Mouse (Mus musculus): ENCODE measurements at regions not wholly inside any gene's neighbourhood (a gene's known extent, or its start where the extent isn't known, plus 50 kb on each side); places are given as distances from the start of the nearest gene placed in this dataset.
A peak's percentile ranks its signal among the peaks of the same experiment; 100 is the strongest.

GRCm38 (mm10) chr12:58901931-58902330 lies 109.9 kb downstream of the Sec23a start:
- TF ChIP-seq CTCF (IDR thresholded peaks at IDR 0.05; ENCODE audit: borderline replicate concordance, insufficient read depth, low read depth, low read length) = no peak
- no peak for TF ChIP-seq POLR2A (IDR thresholded peaks at IDR 0.05; ENCODE audit: borderline replicate concordance, insufficient read depth, low read length)
- Histone ChIP-seq H3K27ac (ENCODE audit: insufficient read depth, low read length) (no peak overlapping the region), H3K27me3 (ENCODE audit: control insufficient read depth, insufficient read depth, low read length) (no peaks in the 10 kb centered on the region), H3K4me3 (replicated peaks; ENCODE audit: insufficient read depth, low read depth, low read length) (no peak overlapping the region), H3K4me1 (ENCODE audit: control insufficient read depth, insufficient read depth, low read length) (no peaks in the 10 kb centered on the region)
- no peak for DNase-seq
- 41% methylated on average over 3 of the region's 3 CpGs for WGBS

- DNase-seq = no peak
- 68% methylated on average over 2 of the region's 2 CpGs for WGBS
- no peak for TF ChIP-seq POLR2A (IDR thresholded peaks at IDR 0.05; ENCODE audit: borderline replicate concordance, insufficient read depth, low read length)
- TF ChIP-seq CTCF (IDR thresholded peaks at IDR 0.05; ENCODE audit: borderline replicate concordance, insufficient read depth, low read depth, low read length) = no peak
- no peak overlapping the region for H3K4me3 ChIP-seq (replicated peaks; ENCODE audit: insufficient read depth, low read depth, low read length)
- no peaks in the 10 kb centered on the region for H3K4me1 ChIP-seq (ENCODE audit: control insufficient read depth, insufficient read depth, low read length)
- H3K27me3 ChIP-seq (ENCODE audit: control insufficient read depth, insufficient read depth, low read length) = no peaks in the 10 kb centered on the region
- no peak overlapping the region for H3K27ac ChIP-seq (ENCODE audit: insufficient read depth, low read length)
These were observed 136.0 kb downstream of the Sec23a start for GRCm38 (mm10) chr12:58875808-58876207.

GRCm38 (mm10) chr12:58872465-58872864 lies 139.4 kb downstream of the Sec23a start:
- Histone ChIP-seq H3K4me1 (ENCODE audit: control insufficient read depth, insufficient read depth, low read length) (no peaks in the 10 kb centered on the region), H3K4me3 (replicated peaks; ENCODE audit: insufficient read depth, low read depth, low read length) (no peak overlapping the region), H3K27ac (ENCODE audit: insufficient read depth, low read length) (no peak overlapping the region), H3K27me3 (ENCODE audit: control insufficient read depth, insufficient read depth, low read length) (no peaks in the 10 kb centered on the region)
- TF ChIP-seq POLR2A (IDR thresholded peaks at IDR 0.05; ENCODE audit: borderline replicate concordance, insufficient read depth, low read length) = no peak
- TF ChIP-seq CTCF (IDR thresholded peaks at IDR 0.05; ENCODE audit: borderline replicate concordance, insufficient read depth, low read depth, low read length) = no peak
- no peak for DNase-seq

- Histone ChIP-seq H3K4me1 (ENCODE audit: control insufficient read depth, insufficient read depth, low read length) (no peaks in the 10 kb centered on the region), H3K4me3 (replicated peaks; ENCODE audit: insufficient read depth, low read depth, low read length) (no peak overlapping the region), H3K27ac (ENCODE audit: insufficient read depth, low read length) (no peak overlapping the region), H3K27me3 (ENCODE audit: control insufficient read depth, insufficient read depth, low read length) (no peaks in the 10 kb centered on the region)
- WGBS = 55% methylated on average over 2 of the region's 2 CpGs
- no peak for DNase-seq
- no peak for TF ChIP-seq POLR2A (IDR thresholded peaks at IDR 0.05; ENCODE audit: borderline replicate concordance, insufficient read depth, low read length)
These were observed 155.3 kb downstream of the Sec23a start for GRCm38 (mm10) chr12:58856498-58856897.

- Histone ChIP-seq H3K27ac (ENCODE audit: insufficient read depth, low read length) (no peak overlapping the region), H3K27me3 (ENCODE audit: control insufficient read depth, insufficient read depth, low read length) (no peaks in the 10 kb centered on the region), H3K4me3 (replicated peaks; ENCODE audit: insufficient read depth, low read depth, low read length) (no peak overlapping the region), H3K4me1 (ENCODE audit: control insufficient read depth, insufficient read depth, low read length) (no peaks in the 10 kb centered on the region)
- no peak for TF ChIP-seq POLR2A (IDR thresholded peaks at IDR 0.05; ENCODE audit: borderline replicate concordance, insufficient read depth, low read length)
- TF ChIP-seq CTCF (IDR thresholded peaks at IDR 0.05; ENCODE audit: borderline replicate concordance, insufficient read depth, low read depth, low read length) = no peak
- DNase-seq = peak; percentile 25 to 34
- 21% methylated on average over 6 of the region's 6 CpGs for WGBS
These were observed 160.0 kb downstream of the Sec23a start for GRCm38 (mm10) chr12:58851677-58852385.

GRCm38 (mm10) chr12:58829656-58830055 lies 182.2 kb downstream of the Sec23a start:
- Histone ChIP-seq H3K4me3 (replicated peaks; ENCODE audit: insufficient read depth, low read depth, low read length) (no peak overlapping the region), H3K4me1 (ENCODE audit: control insufficient read depth, insufficient read depth, low read length) (no peaks in the 10 kb centered on the region), H3K27ac (ENCODE audit: insufficient read depth, low read length) (no peak overlapping the region), H3K27me3 (ENCODE audit: control insufficient read depth, insufficient read depth, low read length) (no peaks in the 10 kb centered on the region)
- DNase-seq = no peak
- TF ChIP-seq POLR2A (IDR thresholded peaks at IDR 0.05; ENCODE audit: borderline replicate concordance, insufficient read depth, low read length) = no peak
- 56% methylated on average over 1 of the region's 1 CpGs for WGBS

- Histone ChIP-seq H3K4me1 (ENCODE audit: control insufficient read depth, insufficient read depth, low read length) (no peaks in the 10 kb centered on the region), H3K4me3 (replicated peaks; ENCODE audit: insufficient read depth, low read depth, low read length) (no peak overlapping the region), H3K27me3 (ENCODE audit: control insufficient read depth, insufficient read depth, low read length) (no peaks in the 10 kb centered on the region; the same call in 1 of the 2 replicates), H3K27ac (ENCODE audit: insufficient read depth, low read length) (no peak overlapping the region)
- DNase-seq = no peak
- TF ChIP-seq POLR2A (IDR thresholded peaks at IDR 0.05; ENCODE audit: borderline replicate concordance, insufficient read depth, low read length) (no peak), CTCF (IDR thresholded peaks at IDR 0.05; ENCODE audit: borderline replicate concordance, insufficient read depth, low read depth, low read length) (no peak)
These were observed 184.0 kb downstream of the Sec23a start for GRCm38 (mm10) chr12:58827864-58828263.

GRCm38 (mm10) chr12:58825139-58825921 lies 186.5 kb downstream of the Sec23a start:
- WGBS = 89% methylated on average over 7 of the region's 7 CpGs
- no peak for DNase-seq
- no peak overlapping the region for H3K27ac ChIP-seq (ENCODE audit: insufficient read depth, low read length)
- H3K27me3 ChIP-seq (ENCODE audit: control insufficient read depth, insufficient read depth, low read length) = no peaks in the 10 kb centered on the region; the same call in 1 of the 2 replicates
- TF ChIP-seq CTCF (IDR thresholded peaks at IDR 0.05; ENCODE audit: borderline replicate concordance, insufficient read depth, low read depth, low read length) (no peak), POLR2A (IDR thresholded peaks at IDR 0.05; ENCODE audit: borderline replicate concordance, insufficient read depth, low read length) (no peak)
- H3K4me3 ChIP-seq (replicated peaks; ENCODE audit: insufficient read depth, low read depth, low read length) = no peak overlapping the region
- H3K4me1 ChIP-seq (ENCODE audit: control insufficient read depth, insufficient read depth, low read length) = no peaks in the 10 kb centered on the region
